In genomic region chr1:86303873-86304250, GRCm38 (mm10) we compare ENCODE assay signal across 8 mouse cellular contexts. TPM values are rescaled to one million over a fixed set of nuclear protein-coding genes. Genes with fewer than 3 reads are reported as not detected.
A peak's percentile ranks its signal among the peaks of the same experiment; 100 is the strongest.
DNase-seq lines count a peak whose midpoint lies in the region; ATAC-seq lines count a peak whose summit lies in the region.

No protein-coding gene starts in this region.

- H3K4me1 ChIP-seq in heart, embryonic 11.5 days (ENCODE audit: control insufficient read depth, insufficient read depth, low read length): peaks cover 3% of the 10 kb centered on the region; the same call in 1 of the 2 replicates
- H3K4me1 ChIP-seq in forebrain, embryonic 11.5 days (replicated peaks; ENCODE audit: control insufficient read depth, insufficient read depth, low read length): peaks cover 8% of the 10 kb centered on the region; the same call in 1 of the 2 replicates
- H3K4me1 ChIP-seq in liver, embryonic 11.5 days (replicated peaks; ENCODE audit: control insufficient read depth, insufficient read depth, low read length): peaks cover 11% of the 10 kb centered on the region; the same call in 1 of the 2 replicates

- peaks cover 45% of the 10 kb centered on the region for H3K27me3 ChIP-seq in heart, embryonic 11.5 days (ENCODE audit: control insufficient read depth, insufficient read depth, low read length)
- H3K27me3 ChIP-seq in forebrain, embryonic 11.5 days (ENCODE audit: control insufficient read depth, insufficient read depth, low read length): peaks cover 25% of the 10 kb centered on the region
- peaks cover 16% of the 10 kb centered on the region for H3K27me3 ChIP-seq in liver, embryonic 11.5 days (replicated peaks; ENCODE audit: control insufficient read depth, insufficient read depth, low read length)

- H3K27ac ChIP-seq in heart, embryonic 11.5 days (ENCODE audit: low read depth, low read length): no peak overlapping the region
- no peak overlapping the region for H3K27ac ChIP-seq in forebrain, embryonic 11.5 days (ENCODE audit: low read depth, low read length)
- no peak overlapping the region for H3K27ac ChIP-seq in liver, embryonic 11.5 days (ENCODE audit: low read depth, low read length)

- no peaks in the 10 kb centered on the region; the same call in 1 of the 2 replicates for H3K36me3 ChIP-seq in heart, embryonic 11.5 days (ENCODE audit: control insufficient read depth, insufficient read depth, low read length)
- H3K36me3 ChIP-seq in forebrain, embryonic 11.5 days (ENCODE audit: control insufficient read depth, insufficient read depth, low read length): no peaks in the 10 kb centered on the region
- no peaks in the 10 kb centered on the region for H3K36me3 ChIP-seq in liver, embryonic 11.5 days (ENCODE audit: control insufficient read depth, insufficient read depth, low read length)

- H3K4me3 ChIP-seq in heart, embryonic 11.5 days (ENCODE audit: low read depth, low read length): peak overlapping the region; percentile 68
- H3K4me3 ChIP-seq in forebrain, embryonic 11.5 days (ENCODE audit: low read depth, low read length): peak overlapping the region; percentile 55
- peak overlapping the region; percentile 68 for H3K4me3 ChIP-seq in liver, embryonic 11.5 days (ENCODE audit: low read depth, low read length)

- H3K9ac ChIP-seq in heart, embryonic 11.5 days (ENCODE audit: low read depth, low read length): peak overlapping the region; percentile 62
- peak overlapping the region; percentile 56 for H3K9ac ChIP-seq in forebrain, embryonic 11.5 days (ENCODE audit: low read length)
- H3K9ac ChIP-seq in liver, embryonic 11.5 days (ENCODE audit: low read depth, low read length): peak overlapping the region; percentile 61

- ATAC-seq in heart, embryonic 11.5 days (replicated peaks; ENCODE audit: insufficient number of reproducible peaks, low FRiP score, low TSS enrichment): no peak
- no peak for ATAC-seq in forebrain, embryonic 11.5 days (replicated peaks; ENCODE audit: low FRiP score)
- no peak for ATAC-seq in liver, embryonic 11.5 days (replicated peaks; ENCODE audit: low FRiP score)

- peak overlapping the region; percentile 99 for H3K4me2 ChIP-seq in heart, embryonic 11.5 days
- peak overlapping the region; percentile 86 for H3K4me2 ChIP-seq in forebrain, embryonic 11.5 days (ENCODE audit: low read depth, low read length, severe bottlenecking)
- peak overlapping the region; percentile 97 for H3K4me2 ChIP-seq in liver, embryonic 11.5 days

- 3% methylated on average over 16 of the region's 16 CpGs for WGBS in heart, embryonic 11.5 days (ENCODE audit: insufficient replicate concordance)
- 3% methylated on average over 16 of the region's 16 CpGs for WGBS in forebrain, embryonic 11.5 days
- 1% methylated on average over 16 of the region's 16 CpGs for WGBS in liver, embryonic 11.5 days

- no peaks in the 10 kb centered on the region for H3K9me3 ChIP-seq in heart, embryonic 11.5 days (replicated peaks; ENCODE audit: control insufficient read depth, low read length)
- H3K9me3 ChIP-seq in forebrain, embryonic 11.5 days (ENCODE audit: control insufficient read depth, low read length): no peaks in the 10 kb centered on the region
- no peaks in the 10 kb centered on the region for H3K9me3 ChIP-seq in liver, embryonic 11.5 days (ENCODE audit: control insufficient read depth, low read length)

- intact Hi-C loops in heart, postnatal 36 days (cut with DNase I): no loop called here

- no peak for DNase-seq in heart, postnatal 36 days
- peak; percentile 15 to 16 for DNase-seq in B cell, adult 2 months
- DNase-seq in forebrain, embryonic 11.5 days (ENCODE audit: low spot score): no peak
- DNase-seq in liver, embryonic 11.5 days (ENCODE audit: low spot score): no peak
- no peak for DNase-seq in adipocyte (ENCODE audit: low spot score)
- no peak for DNase-seq in adrenal gland, postnatal 25 days
- DNase-seq in layer of hippocampus, postnatal 36 days: no peak

RNA-seq across cellular contexts. Expression of gene B3gnt7, which starts 1.2 kb away (rescaled TPM):
- polyA plus RNA-seq in heart, embryonic 11.5 days (2014; fragmentation: Nextera tagmentation; extraction: Ambion mirVana): 7.0 and 7.7 TPM in 2 replicates
- total RNA-seq in heart, postnatal 36 days (2021): under 1 TPM; 0.30 to 0.42 TPM
- polyA plus RNA-seq in forebrain, embryonic 11.5 days (2014; fragmentation: Nextera tagmentation; extraction: Ambion mirVana): 3.7 and 3.9 TPM in 2 replicates
- 8.9 TPM in 2 replicates for polyA plus RNA-seq in liver, embryonic 11.5 days (2014; fragmentation: Nextera tagmentation; extraction: Ambion mirVana)
- 0.12 TPM in 1 of 2 replicates, not detected in the other for total RNA-seq in adrenal gland, postnatal 25 days (2021)
- 1 to 10 TPM; 1.2 to 1.6 TPM for total RNA-seq in layer of hippocampus, postnatal 36 days (2021)

RNA-seq across cellular contexts. Expression of gene Ncl, which starts 55.3 kb away (rescaled TPM):
- 287 and 296 TPM in 2 replicates for polyA plus RNA-seq in heart, embryonic 11.5 days (2014; fragmentation: Nextera tagmentation; extraction: Ambion mirVana)
- 100 to 1,000 TPM; 109 to 127 TPM for total RNA-seq in heart, postnatal 36 days (2021)
- 410 and 411 TPM in 2 replicates for polyA plus RNA-seq in forebrain, embryonic 11.5 days (2014; fragmentation: Nextera tagmentation; extraction: Ambion mirVana)
- polyA plus RNA-seq in liver, embryonic 11.5 days (2014; fragmentation: Nextera tagmentation; extraction: Ambion mirVana): 828 and 901 TPM in 2 replicates
- 238 and 311 TPM in 2 replicates for total RNA-seq in adrenal gland, postnatal 25 days (2021)
- 100 to 1,000 TPM; 136 to 137 TPM for total RNA-seq in layer of hippocampus, postnatal 36 days (2021)

Comparison
In these comparisons a context has a peak if more than half of its experiments do, and no peak if none do; other contexts are left out.
1. DNase-seq: peak in B cell, adult 2 months (2 of 2); none in heart, postnatal 36 days (0 of 2), forebrain, embryonic 11.5 days (single experiment), liver, embryonic 11.5 days (single experiment), adipocyte (single experiment), adrenal gland, postnatal 25 days (single experiment) and layer of hippocampus, postnatal 36 days (0 of 2).
2. Peak in every context shown above with its lines, with median percentiles within 50 percentile points of each other: H3K4me2 ChIP-seq, H3K4me3 ChIP-seq and H3K9ac ChIP-seq.